Mouse (Mus musculus) liver, postnatal 0 days (tissue): ENCODE measurements around the gene Rrp36.

Source experiments
- CTCF ChIP-seq: sonication (generic); IDR thresholded peaks from 2 replicates; pipeline ENCODE4 v1.5.1; 2016; ENCODE audit warnings: antibody characterized with exemption, low read depth
- EP300 ChIP-seq: IDR thresholded peaks from 2 replicates; pipeline ENCODE4 v1.6.1; 2016; ENCODE audit warnings: antibody characterized with exemption, low read depth, mild to moderate bottlenecking

GRCm38 (mm10) chr17:46651292-46651691 is 22.9 kb downstream of the Rrp36 start:
- TF ChIP-seq CTCF (no peak), EP300 (no peak)
